Mouse (Mus musculus): ENCODE results near the gene Zfr2. TPM values are rescaled to one million over a fixed set of nuclear protein-coding genes. Genes with fewer than 3 reads are reported as not detected.
A peak's percentile ranks its signal among the peaks of the same experiment; 100 is the strongest.

The Zfr2 gene
- total RNA-seq, 2 experiments from 2014 or later, result 58.8 to 63.0 TPM

- DNase-seq (ENCODE audit: low spot score in 2 of 2), result no peak
These were observed 11.2 kb downstream of the Zfr2 start for GRCm38 (mm10) chr10:81244146-81244545.

GRCm38 (mm10) chr10:81244595-81244994, 11.6 kb downstream of the Zfr2 start:
- peak; percentile 68 to 77 for DNase-seq (ENCODE audit: low spot score in 2 of 2)

GRCm38 (mm10) chr10:81245166-81245565, 12.2 kb downstream of the Zfr2 start:
- DNase-seq (ENCODE audit: low spot score in 2 of 2), result no peak

- DNase-seq (ENCODE audit: low spot score in 2 of 2), result no peak
These were observed 14.8 kb downstream of the Zfr2 start for GRCm38 (mm10) chr10:81247804-81248203.

- no peak for DNase-seq (ENCODE audit: low spot score in 2 of 2)
These were observed 16.5 kb downstream of the Zfr2 start for GRCm38 (mm10) chr10:81249442-81249841.

- peak; percentile 87 to 88 for DNase-seq (ENCODE audit: low spot score in 2 of 2)
These were observed 19.8 kb downstream of the Zfr2 start, which contains the start of gene Matk for GRCm38 (mm10) chr10:81252424-81253419. Gene Matk (plus strand): TSS chr10:81252935.

DNA sequence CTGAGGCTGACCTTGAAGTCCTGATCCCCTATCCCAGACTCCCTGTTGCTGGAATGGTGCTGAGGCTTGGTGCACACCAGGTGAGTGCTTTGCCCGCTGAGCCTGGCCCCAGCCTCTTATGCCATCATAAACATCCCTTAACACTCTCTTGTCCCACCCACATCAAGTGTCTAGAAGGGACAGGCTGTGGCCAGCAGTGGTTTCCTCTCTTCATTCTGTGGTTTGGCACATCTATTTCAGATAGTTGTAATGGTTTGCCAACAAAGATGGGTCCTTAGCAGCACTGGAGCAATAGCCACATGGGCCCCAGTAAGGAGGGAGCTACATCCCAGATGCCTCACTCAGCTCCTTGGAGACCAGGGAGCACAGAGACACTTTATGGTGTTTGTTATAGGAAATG, 21.9 kb downstream of the Zfr2 start:
- DNase-seq (ENCODE audit: low spot score in 2 of 2), result no peak

GRCm38 (mm10) chr10:81257158-81258039, 24.4 kb downstream of the Zfr2 start:
- peak in 1 of 2 experiments; percentile 58 for DNase-seq (ENCODE audit: low spot score in 2 of 2)

DNA sequence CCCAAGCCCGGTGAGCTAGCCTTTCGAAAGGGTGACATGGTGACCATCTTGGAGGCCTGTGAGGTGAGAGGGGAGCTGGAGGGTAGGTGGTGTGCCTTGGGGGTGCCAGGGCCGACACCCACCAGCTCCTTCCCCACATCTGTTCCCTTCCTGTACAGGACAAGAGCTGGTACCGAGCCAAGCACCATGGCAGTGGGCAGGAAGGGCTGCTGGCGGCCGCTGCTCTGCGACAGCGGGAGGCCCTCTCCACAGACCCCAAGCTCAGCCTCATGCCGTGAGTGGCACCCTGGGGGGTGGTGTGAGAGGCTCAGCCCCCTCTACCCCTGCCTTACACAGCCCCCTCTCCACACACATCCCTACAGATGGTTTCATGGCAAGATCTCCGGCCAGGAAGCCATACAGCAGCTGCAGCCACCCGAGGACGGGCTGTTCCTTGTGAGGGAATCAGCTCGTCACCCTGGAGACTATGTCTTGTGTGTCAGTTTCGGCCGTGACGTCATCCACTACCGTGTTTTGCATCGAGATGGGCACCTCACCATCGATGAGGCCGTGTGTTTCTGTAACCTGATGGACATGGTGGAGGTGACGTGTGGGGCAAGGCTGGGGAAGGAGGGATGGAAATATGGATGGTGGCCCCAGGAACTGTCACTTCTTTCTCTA, 26.4 kb downstream of the Zfr2 start:
- DNase-seq (ENCODE audit: low spot score in 2 of 2), result no peak

DNA sequence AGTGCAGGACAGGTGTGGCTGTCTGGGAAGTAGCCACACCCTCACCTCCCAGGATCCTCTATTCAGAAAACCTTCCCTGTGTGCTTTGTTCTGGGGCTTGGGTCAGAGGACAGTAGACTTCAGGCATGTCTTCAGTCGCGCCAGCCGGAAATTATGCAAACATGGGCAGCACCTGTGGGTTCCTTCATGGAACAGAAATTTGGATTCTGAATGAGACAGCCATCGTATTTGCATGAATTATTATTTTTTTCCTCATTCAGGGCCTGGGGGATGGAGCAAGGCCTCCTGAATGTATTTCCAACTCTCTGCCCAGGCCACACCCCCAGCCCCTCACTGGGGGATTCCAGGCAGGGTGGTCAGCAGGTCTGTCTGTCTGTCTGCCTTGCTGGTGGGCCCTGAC, 28.1 kb downstream of the Zfr2 start:
- DNase-seq (ENCODE audit: low spot score in 2 of 2), result no peak

DNA sequence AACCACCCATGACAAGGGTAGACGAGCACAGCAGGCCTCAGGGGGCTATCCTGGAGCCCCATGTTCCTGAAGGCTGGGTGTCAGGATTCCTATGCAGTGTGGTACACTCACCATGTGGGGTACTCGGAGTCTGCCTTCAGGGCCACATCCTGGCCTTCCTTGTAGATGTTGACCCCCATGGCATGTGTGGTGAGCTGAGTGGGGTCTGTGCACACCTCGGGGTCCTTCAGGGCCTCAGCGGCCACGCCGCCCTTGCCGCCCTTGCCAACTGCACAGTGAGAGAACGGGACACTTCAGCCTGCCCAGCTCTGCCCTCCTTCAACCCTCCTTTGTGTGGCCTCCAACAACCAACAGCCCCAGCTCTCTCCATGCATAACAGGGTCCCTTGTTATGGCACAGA, 32.6 kb downstream of the Zfr2 start:
- no peak for DNase-seq (ENCODE audit: low spot score in 2 of 2)

- peak; percentile 96 to 99 for DNase-seq (ENCODE audit: low spot score in 2 of 2)
These were observed 33.5 kb downstream of the Zfr2 start, which contains the start of the genes Mrpl54 and Apba3 for GRCm38 (mm10) chr10:81266211-81267105. Gene Mrpl54 (minus strand): TSS chr10:81266934. Gene Apba3 (plus strand): TSS chr10:81266960.

- DNase-seq (ENCODE audit: low spot score in 2 of 2), result peak; percentile 70 to 92
These were observed 35.1 kb downstream of the Zfr2 start for GRCm38 (mm10) chr10:81268056-81268455.

DNA sequence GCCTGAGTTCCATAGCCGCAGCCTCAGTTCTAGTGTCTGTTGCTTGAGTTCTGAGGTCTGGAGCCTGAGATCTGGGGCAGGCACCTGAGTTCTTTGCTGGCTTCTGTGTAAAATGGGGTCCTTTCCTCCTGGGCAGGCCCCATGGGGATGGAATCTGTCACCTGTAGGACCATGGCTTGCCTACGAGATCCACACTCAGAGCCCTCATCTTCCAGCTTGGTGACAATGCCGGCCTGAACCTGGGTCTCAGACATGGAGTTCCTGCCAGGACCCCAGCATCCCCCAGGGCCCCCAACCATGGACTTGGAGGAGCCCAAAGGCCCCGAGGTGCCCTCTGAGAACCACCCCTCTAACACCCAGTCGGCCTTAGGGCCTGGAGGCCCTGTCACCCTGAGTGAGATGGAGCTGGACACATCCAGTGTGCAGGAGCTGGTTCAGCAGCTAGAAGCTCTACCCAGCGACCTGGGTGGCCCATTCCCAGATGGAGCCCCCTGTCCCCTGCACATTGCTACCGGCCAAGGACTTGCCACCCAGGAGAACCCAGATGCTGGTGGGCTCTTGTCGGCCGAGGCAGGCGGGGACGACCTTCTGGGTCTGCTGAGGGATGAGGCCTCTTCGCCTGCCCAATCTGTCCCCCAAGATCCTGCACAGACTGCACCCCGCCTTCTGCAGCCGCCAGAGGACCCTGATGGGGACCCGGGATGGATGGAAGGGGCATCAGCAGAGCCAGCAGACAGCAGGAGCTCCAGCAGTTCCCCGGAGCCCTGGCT, 35.9 kb downstream of the Zfr2 start:
- no peak for DNase-seq (ENCODE audit: low spot score in 2 of 2)

DNA sequence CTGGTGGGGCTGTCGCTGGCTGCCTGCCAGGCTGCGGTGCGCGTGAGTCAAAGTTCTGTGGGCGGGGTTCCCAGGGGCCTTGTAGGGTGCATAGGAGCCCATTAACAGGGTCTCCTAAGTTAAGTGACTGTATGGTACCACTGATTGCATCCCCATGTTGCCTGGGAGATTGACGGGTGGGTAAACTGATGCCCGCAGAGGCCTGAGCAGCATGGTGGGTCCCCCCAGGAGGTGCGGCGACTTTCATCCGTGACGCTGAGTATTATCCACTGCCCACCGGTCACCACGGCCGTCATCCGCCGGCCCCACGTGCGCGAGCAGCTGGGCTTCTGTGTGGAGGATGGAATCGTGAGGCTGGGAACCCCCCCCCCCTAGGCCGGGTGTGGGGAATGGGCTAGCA, 39.4 kb downstream of the Zfr2 start:
- DNase-seq (ENCODE audit: low spot score in 2 of 2), result no peak

- DNase-seq (ENCODE audit: low spot score in 2 of 2), result no peak
These were observed 40.9 kb downstream of the Zfr2 start for GRCm38 (mm10) chr10:81273842-81274241.

GRCm38 (mm10) chr10:81277676-81278075, 44.7 kb downstream of the Zfr2 start:
- no peak for DNase-seq (ENCODE audit: low spot score in 2 of 2)

DNA sequence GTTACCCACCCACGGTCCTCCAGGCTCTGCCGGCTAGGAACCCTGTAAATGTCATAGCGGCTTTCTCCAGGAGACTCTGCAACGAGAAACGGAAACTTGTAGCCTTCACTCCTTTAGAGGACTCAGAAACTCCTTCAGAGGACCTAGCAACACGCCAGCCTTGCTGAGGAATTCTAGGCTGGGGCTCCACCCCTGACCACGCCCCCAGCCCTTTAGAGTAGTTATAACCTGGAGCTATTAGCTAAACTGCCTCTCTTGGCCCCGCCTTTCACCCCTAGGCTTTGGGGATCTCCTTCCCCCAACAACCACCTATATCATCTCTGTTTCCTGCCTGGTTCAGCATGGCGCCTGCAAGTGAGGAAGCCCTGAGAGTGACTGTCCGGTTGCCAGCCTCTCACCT, 46.5 kb downstream of the Zfr2 start:
- no peak for DNase-seq (ENCODE audit: low spot score in 2 of 2)

- no peak for DNase-seq (ENCODE audit: low spot score in 2 of 2)
These were observed 51.2 kb downstream of the Zfr2 start for GRCm38 (mm10) chr10:81284189-81284588.

Data from layer of hippocampus, postnatal 14 days (tissue).